Mouse (Mus musculus) midbrain, embryonic 16.5 days (tissue): ENCODE measurements around the gene Krt15. TPM values are rescaled to one million over a fixed set of nuclear protein-coding genes. Genes with fewer than 3 reads are reported as not detected.

Experiments used
- ATAC-seq: fragments of 200-750 bp; cut with Nextera tagmentation; 2 replicates; pipeline ENCODE4 v1.8.0; 2017; ENCODE audit warnings: moderate TSS enrichment
- H3K27ac ChIP-seq: fragments of 300-500 bp; sonication (generic); 2 replicates; pipeline ENCODE4 v1.5.1; 2014; ENCODE audit warnings: mild to moderate bottlenecking, low read length, mixed read lengths
- H3K27me3 ChIP-seq: fragments of 300-500 bp; sonication (generic); 2 replicates; pipeline ENCODE4 v1.6.1; 2014; ENCODE audit warnings: low read depth, low read length, mixed read lengths; ENCODE audit not compliant: control insufficient read depth, insufficient read depth
- H3K36me3 ChIP-seq: fragments of 300-500 bp; sonication (generic); 2 replicates; pipeline ENCODE4 v1.6.1; 2014; ENCODE audit warnings: mild to moderate bottlenecking, low read length, moderate library complexity, mixed read lengths; ENCODE audit not compliant: control insufficient read depth, insufficient read depth
- H3K4me1 ChIP-seq: fragments of 300-500 bp; sonication (generic); 2 replicates; pipeline ENCODE4 v1.6.1; 2014; ENCODE audit warnings: mild to moderate bottlenecking, low read length, mixed read lengths; ENCODE audit not compliant: control insufficient read depth, insufficient read depth
- H3K4me2 ChIP-seq: fragments of 300-500 bp; sonication (generic); 2 replicates; pipeline ENCODE4 v1.6.1; 2014; ENCODE audit warnings: mild to moderate bottlenecking, low read length, mixed read lengths
- H3K4me3 ChIP-seq: fragments of 300-500 bp; sonication (generic); 2 replicates; pipeline ENCODE4 v1.5.1; 2014; ENCODE audit warnings: low read depth, mild to moderate bottlenecking, low read length, moderate library complexity, mixed read lengths
- H3K9ac ChIP-seq: fragments of 300-500 bp; sonication (generic); 2 replicates; pipeline ENCODE4 v1.6.1; 2014; ENCODE audit warnings: low read depth, low read length, mixed read lengths
- H3K9me3 ChIP-seq: fragments of 300-500 bp; sonication (generic); replicated peaks from 2 replicates; pipeline ENCODE4 v1.6.1; 2014; ENCODE audit warnings: mild to moderate bottlenecking, low read length, mixed read lengths; ENCODE audit not compliant: control insufficient read depth, poor library complexity, severe bottlenecking
- WGBS: fragments of 180-500 bp; shearing (Covaris S2); extraction: QIAGEN DNeasy Blood & Tissue Kit; methylation state at CpG from one replicate; pipeline ENCODE4 v1.1.7; 2014; 5-methylcytosine and 5-hydroxymethylcytosine counted together
- polyA plus RNA-seq: library from polyadenylated mRNA; unstranded; fragments of >200 nt; fragmentation: Nextera tagmentation; extraction: Ambion mirVana; gene quantifications from 2 replicates; pipeline ENCODE4 v1.2.1, GENCODE M21; 2015

Gene Krt15
- 0.31 and 0.40 TPM in 2 replicates for polyA plus RNA-seq

- 0 out of 2 replicates have a peak, but pooled peaks cover 3% of the 10 kb centered on the region for H3K4me1 ChIP-seq
- no peak within 1 kb of the TSS for H3K4me3 ChIP-seq
- WGBS = 65% methylated on average over 7 of the region's 7 CpGs
- no peaks in the 10 kb centered on the region for H3K27me3 ChIP-seq
- H3K9me3 ChIP-seq = no peaks in the 10 kb centered on the region
- no peak within 1 kb of the TSS for H3K27ac ChIP-seq
- no peaks in the 10 kb centered on the region for H3K36me3 ChIP-seq
- H3K9ac ChIP-seq = no peak within 1 kb of the TSS
- ATAC-seq = no peak
- H3K4me2 ChIP-seq = no peak within 1 kb of the TSS
These were observed at the start of gene Krt15 for GRCm38 (mm10) chr11:100135731-100136130. Krt15 (minus strand) TSS chr11:100135928.

- ATAC-seq = no peak
- 78% methylated on average over 7 of the region's 7 CpGs for WGBS
- Histone ChIP-seq H3K9me3 (no peaks in the 10 kb centered on the region), H3K9ac (no peak overlapping the region), H3K4me3 (no peak overlapping the region), H3K27ac (no peak overlapping the region), H3K4me2 (no peak overlapping the region), H3K4me1 (no peaks in the 10 kb centered on the region), H3K27me3 (no peaks in the 10 kb centered on the region), H3K36me3 (no peaks in the 10 kb centered on the region)
These were observed 46.0 kb upstream of the Krt15 start for GRCm38 (mm10) chr11:100181725-100182124.

GRCm38 (mm10) chr11:100179260-100179659 is 43.5 kb upstream of the Krt15 start:
- Histone ChIP-seq H3K36me3 (no peaks in the 10 kb centered on the region), H3K4me2 (no peak overlapping the region), H3K9me3 (no peaks in the 10 kb centered on the region), H3K4me3 (no peak overlapping the region), H3K4me1 (no peaks in the 10 kb centered on the region), H3K9ac (no peak overlapping the region), H3K27me3 (no peaks in the 10 kb centered on the region), H3K27ac (no peak overlapping the region)
- no peak for ATAC-seq
- 92% methylated on average over 3 of the region's 3 CpGs for WGBS

- H3K4me3 ChIP-seq = no peak overlapping the region
- ATAC-seq = no peak
- H3K27me3 ChIP-seq = no peaks in the 10 kb centered on the region
- WGBS = 70% methylated on average over 5 of the region's 5 CpGs
- no peak overlapping the region for H3K9ac ChIP-seq
- H3K4me2 ChIP-seq = no peak overlapping the region
- no peaks in the 10 kb centered on the region for H3K4me1 ChIP-seq
- H3K27ac ChIP-seq = no peak overlapping the region
- H3K9me3 ChIP-seq = no peaks in the 10 kb centered on the region
- no peaks in the 10 kb centered on the region for H3K36me3 ChIP-seq
These were observed 42.6 kb upstream of the Krt15 start for GRCm38 (mm10) chr11:100178307-100178706.

- H3K27ac ChIP-seq = no peak overlapping the region
- H3K4me2 ChIP-seq = no peak overlapping the region
- 80% methylated on average over 9 of the region's 9 CpGs for WGBS
- no peaks in the 10 kb centered on the region for H3K9me3 ChIP-seq
- H3K9ac ChIP-seq = no peak overlapping the region
- no peaks in the 10 kb centered on the region for H3K27me3 ChIP-seq
- H3K4me3 ChIP-seq = no peak overlapping the region
- H3K4me1 ChIP-seq = no peaks in the 10 kb centered on the region
- no peak for ATAC-seq
- no peaks in the 10 kb centered on the region for H3K36me3 ChIP-seq
These were observed 41.1 kb upstream of the Krt15 start for GRCm38 (mm10) chr11:100176791-100177190.

GRCm38 (mm10) chr11:100168765-100169762 is 33.3 kb upstream of the Krt15 start:
- Histone ChIP-seq H3K4me2 (no peak overlapping the region), H3K36me3 (no peaks in the 10 kb centered on the region), H3K27me3 (no peaks in the 10 kb centered on the region), H3K9me3 (no peaks in the 10 kb centered on the region), H3K4me1 (no peaks in the 10 kb centered on the region), H3K4me3 (no peak overlapping the region), H3K9ac (0 out of 2 replicates have a peak overlapping the region, but pooled peaks have one; percentile 17), H3K27ac (no peak overlapping the region)
- 0 out of 2 replicates have a peak, but pooled peaks have one; percentile 21 for ATAC-seq
- 35% methylated on average over 14 of the region's 14 CpGs for WGBS

GRCm38 (mm10) chr11:100168071-100168470 is 32.3 kb upstream of the Krt15 start:
- Histone ChIP-seq H3K4me3 (no peak overlapping the region), H3K4me2 (no peak overlapping the region), H3K4me1 (no peaks in the 10 kb centered on the region), H3K9me3 (no peaks in the 10 kb centered on the region), H3K27ac (no peak overlapping the region), H3K9ac (no peak overlapping the region), H3K27me3 (no peaks in the 10 kb centered on the region), H3K36me3 (no peaks in the 10 kb centered on the region)
- 80% methylated on average over 8 of the region's 8 CpGs for WGBS
- ATAC-seq = no peak

- no peak for ATAC-seq
- H3K4me3 ChIP-seq = no peak overlapping the region
- 72% methylated on average over 7 of the region's 7 CpGs for WGBS
- H3K9me3 ChIP-seq = no peaks in the 10 kb centered on the region
- no peak overlapping the region for H3K4me2 ChIP-seq
- no peaks in the 10 kb centered on the region for H3K27me3 ChIP-seq
- H3K27ac ChIP-seq = no peak overlapping the region
- H3K9ac ChIP-seq = no peak overlapping the region
- no peaks in the 10 kb centered on the region for H3K36me3 ChIP-seq
- H3K4me1 ChIP-seq = no peaks in the 10 kb centered on the region
These were observed 28.7 kb upstream of the Krt15 start for GRCm38 (mm10) chr11:100164392-100164791.

GRCm38 (mm10) chr11:100157908-100158477 is 22.3 kb upstream of the Krt15 start:
- H3K9ac ChIP-seq = no peak overlapping the region
- no peaks in the 10 kb centered on the region for H3K9me3 ChIP-seq
- ATAC-seq = no peak
- H3K27ac ChIP-seq = no peak overlapping the region
- no peak overlapping the region for H3K4me2 ChIP-seq
- H3K36me3 ChIP-seq = no peaks in the 10 kb centered on the region
- no peaks in the 10 kb centered on the region for H3K27me3 ChIP-seq
- H3K4me3 ChIP-seq = no peak overlapping the region
- 68% methylated on average over 6 of the region's 6 CpGs for WGBS
- no peaks in the 10 kb centered on the region for H3K4me1 ChIP-seq
